Mouse (Mus musculus): ENCODE results near the gene Fus.

GRCm38 (mm10) chr7:127921516-127921915 is 45.7 kb upstream of the Fus start:
- TF ChIP-seq CTCF (IDR thresholded peaks at IDR 0.05; ENCODE audit: low read depth) (0 out of 2 replicates have a peak, but pooled peaks have one; percentile 22), EP300 (IDR thresholded peaks at IDR 0.05; ENCODE audit: low read depth) (no peak)

Measured in heart, postnatal 0 days (tissue).